Mouse (Mus musculus) kidney, adult 18-20 months (tissue): ENCODE data around the gene Sdsl.

Experiments used
- DNase-seq: peaks from one replicate; pipeline ENCODE4 v3.0.0; 2021

Gene Sdsl

DNA sequence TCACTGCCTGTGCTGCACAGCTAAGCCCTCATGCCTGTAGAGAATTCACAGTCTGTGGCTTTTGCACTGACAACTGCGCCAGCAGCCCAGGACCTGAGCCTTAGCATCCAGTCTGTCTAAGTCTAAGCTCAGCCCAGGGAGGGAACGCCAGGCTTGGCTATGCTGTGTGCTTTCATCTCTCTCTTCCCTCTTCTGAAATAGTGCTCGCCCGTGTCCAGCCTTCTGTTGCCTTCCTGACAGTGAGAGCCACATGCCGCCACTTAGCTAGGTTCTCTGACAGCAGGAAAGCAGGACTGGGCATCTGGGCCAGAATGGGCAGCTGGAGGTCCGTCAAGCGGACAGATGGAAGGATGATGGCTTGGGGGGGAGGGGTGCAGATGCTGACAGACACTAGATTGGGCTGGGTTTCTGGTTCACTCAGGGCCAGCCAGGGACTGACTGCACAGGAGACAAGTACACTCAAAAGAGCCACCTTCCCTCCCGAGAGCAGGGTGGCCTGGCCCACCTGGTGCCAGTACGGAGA, 21.3 kb upstream of the Sdsl start:
- no peak for DNase-seq

GRCm38 (mm10) chr5:120493440-120493839, 20.8 kb upstream of the Sdsl start:
- DNase-seq = no peak

GRCm38 (mm10) chr5:120492437-120492836, 19.8 kb upstream of the Sdsl start:
- peak; percentile 29 for DNase-seq

GRCm38 (mm10) chr5:120490679-120491192, 18.1 kb upstream of the Sdsl start:
- DNase-seq = peak; percentile 70

DNA sequence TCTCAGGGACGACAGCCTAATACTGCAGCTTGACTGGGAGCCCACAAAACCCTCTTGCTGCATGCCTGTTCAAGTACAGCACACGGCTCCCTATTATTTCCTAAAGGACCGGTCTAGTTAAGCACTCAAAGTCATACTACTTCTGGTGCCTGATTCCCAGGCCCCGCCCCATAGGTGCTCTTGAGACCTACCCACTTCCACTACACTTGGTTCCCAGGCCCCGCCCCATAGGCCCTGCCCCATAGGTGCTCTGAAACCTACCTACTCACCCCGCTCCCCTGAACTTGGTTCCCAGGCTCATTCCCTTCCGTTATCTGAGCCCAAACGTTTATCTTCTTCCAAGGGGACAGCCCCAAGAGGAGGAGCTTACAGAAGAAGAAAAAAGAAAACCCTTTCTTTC, 15.2 kb upstream of the Sdsl start:
- no peak for DNase-seq

- no peak for DNase-seq
These were observed 10.8 kb upstream of the Sdsl start for GRCm38 (mm10) chr5:120483399-120483798.

- DNase-seq = no peak
These were observed 8.6 kb upstream of the Sdsl start for GRCm38 (mm10) chr5:120481205-120481604.

DNA sequence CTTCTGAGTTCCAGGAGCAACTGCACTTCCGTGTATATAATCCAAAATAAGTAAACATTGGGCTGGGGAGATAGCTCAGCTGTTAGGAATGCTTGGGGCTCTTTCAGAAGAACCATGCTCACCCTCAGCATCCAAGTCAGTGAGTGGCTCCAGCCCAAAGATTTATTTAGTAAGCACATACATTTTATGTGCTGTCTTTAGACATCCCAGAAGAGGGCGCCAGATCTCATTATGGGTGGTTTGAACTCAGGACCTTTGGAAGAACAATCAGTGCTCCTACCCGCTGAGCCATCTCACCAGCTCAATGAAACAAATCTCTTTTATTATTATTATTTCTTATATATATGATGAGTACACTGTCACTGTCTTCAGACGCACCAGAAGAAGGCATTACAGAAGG, 6.9 kb upstream of the Sdsl start:
- no peak for DNase-seq

GRCm38 (mm10) chr5:120477993-120478392, 5.4 kb upstream of the Sdsl start:
- DNase-seq = no peak

DNA sequence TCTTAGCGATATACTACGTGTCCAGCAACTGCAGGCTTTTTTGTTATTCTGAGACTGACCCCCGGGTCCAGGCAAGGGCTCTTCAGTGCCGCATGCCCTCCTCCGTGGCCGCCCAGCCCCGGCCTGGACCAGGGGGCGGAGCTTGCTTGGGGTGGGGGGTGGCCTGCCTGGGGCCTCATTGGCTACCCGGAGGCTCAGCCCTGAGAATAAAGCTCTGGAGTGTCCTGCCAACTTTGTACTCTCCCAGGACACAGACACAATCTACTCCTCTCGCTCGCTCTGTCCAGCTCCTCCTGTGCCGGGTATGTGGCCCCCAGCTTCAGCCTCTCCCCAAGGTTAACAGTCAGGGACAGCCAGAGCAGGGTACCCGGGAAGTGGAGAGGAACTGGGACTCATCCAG, 3.7 kb upstream of the Sdsl start, which contains the start of gene Sds:
Sds (plus strand) TSS at position 231 of the 400 bp plus-strand sequence.
- DNase-seq = no peak

- DNase-seq = no peak
These were observed 3.3 kb upstream of the Sdsl start for GRCm38 (mm10) chr5:120475861-120476260.

DNA sequence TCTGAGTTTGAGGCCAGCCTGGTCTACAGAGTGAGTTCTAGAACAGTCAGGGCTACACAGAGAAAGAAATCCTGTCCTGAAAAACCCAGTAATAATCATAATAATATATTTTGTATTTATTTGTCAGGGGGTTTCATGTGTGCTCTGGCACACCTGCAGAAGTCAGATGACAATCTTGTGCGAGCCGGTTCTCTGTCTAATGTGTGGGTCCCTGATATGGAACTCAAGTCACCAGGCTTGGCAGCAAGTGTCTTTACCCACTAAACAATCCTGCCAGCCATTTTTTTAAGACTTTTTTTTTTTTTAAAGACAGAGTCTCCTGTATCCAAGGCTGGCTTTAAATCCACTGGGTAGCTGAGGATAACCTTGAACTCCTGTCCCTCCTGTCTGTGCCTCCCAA, 751 bp upstream of the Sdsl start:
- DNase-seq = no peak

DNA sequence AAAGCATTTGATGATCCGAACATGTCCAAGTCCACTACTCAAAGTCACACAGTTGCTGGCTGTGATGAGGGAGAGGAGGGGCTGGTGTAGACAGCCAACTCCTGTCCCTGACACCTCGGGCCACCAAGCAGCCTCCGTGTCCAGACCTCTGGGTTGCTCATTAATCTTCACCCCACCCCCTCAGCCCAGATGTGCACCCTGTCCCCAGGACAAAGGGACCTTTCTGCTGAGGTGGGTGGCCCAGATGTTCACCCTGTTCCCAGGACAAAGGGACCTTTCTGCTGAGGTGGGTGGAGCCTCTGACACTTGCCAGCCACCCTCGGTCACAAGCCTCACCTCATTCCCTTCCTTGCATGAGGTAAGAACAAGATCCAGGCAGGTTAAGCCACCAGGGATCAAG, 1.1 kb downstream of the Sdsl start:
- peak; percentile 22 for DNase-seq

DNA sequence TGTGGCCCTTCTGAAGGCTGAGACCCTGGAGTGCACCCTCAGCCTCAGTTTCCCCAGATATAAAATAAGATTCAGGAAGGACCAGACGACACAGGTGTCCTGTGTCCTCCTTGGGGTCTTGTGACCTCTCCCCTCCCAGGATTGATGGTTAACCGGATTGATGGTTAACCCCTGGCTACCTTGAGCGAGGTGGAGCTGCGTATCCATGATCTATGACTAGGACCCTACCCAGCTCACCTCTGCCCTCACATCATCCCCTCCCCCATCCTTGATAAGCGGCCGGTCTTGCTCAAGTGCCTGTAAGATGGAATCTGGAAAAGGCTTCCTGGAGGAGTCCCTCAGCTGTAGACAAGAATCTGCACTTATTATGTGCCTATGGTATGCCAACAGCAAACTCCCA, 3.8 kb downstream of the Sdsl start:
- no peak for DNase-seq

GRCm38 (mm10) chr5:120468336-120468735, 4.3 kb downstream of the Sdsl start:
- no peak for DNase-seq

DNA sequence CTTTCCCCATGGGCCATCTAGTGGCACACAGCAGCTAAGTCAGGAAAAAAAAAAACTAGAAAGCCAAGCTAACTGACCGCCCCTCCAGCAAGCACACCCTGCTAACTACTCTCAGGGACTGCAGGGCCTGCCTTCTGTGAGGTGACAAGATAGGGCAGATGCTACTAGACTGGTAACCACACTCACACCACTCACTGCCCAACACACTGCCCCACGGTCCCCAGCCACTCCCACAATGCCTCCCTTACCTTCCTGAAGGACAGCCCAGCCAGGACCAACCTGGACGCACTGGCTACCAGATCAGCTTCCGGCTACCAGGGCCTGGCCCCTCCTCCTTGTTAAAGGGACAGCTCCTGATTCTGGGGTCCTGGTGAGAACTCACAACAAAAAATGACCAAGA, 5.6 kb downstream of the Sdsl start:
- peak; percentile 55 for DNase-seq

DNA sequence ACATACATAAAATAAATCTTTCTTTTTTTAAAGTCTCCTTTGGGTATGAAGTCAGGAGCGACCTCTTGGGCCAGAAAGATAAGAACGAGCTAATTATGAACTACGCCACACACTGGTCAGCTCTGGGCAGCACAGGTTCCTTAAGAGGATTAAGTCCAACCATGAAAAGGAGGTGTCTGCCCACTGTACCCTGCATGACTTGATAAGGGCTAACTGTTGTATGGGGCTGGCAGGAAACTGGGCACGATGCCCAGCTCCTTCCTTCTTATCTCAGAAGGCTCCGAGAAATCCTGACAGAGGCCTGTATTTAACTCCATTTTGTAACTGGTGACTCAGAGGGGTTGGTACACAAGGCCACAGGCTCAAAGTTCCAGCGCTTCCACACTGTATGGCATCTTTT, 6.8 kb downstream of the Sdsl start:
- no peak for DNase-seq

DNA sequence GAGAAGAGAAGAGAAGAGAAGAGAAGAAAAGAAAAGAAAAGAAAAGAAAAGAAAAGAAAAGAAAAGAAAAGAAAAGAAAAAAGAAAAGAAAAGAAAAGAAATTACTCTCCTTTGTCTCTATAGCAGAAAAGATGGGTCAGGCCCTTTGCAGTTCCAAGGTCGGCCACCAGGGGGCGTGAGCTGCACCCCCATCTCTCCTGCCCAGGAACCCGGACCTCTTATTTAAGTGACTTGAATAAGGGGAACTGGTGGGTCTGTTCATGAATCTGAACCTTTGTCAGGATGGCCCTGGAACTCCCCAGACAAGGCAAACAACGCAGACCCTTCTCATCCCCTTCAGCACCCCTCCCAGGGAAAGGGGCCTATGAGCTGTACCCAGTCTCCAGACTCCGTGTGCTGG, 7.5 kb downstream of the Sdsl start:
- DNase-seq = peak; percentile 56

- DNase-seq = no peak
These were observed 8.3 kb downstream of the Sdsl start for GRCm38 (mm10) chr5:120464321-120464720.

GRCm38 (mm10) chr5:120461902-120462301, 10.7 kb downstream of the Sdsl start:
- DNase-seq = no peak

DNA sequence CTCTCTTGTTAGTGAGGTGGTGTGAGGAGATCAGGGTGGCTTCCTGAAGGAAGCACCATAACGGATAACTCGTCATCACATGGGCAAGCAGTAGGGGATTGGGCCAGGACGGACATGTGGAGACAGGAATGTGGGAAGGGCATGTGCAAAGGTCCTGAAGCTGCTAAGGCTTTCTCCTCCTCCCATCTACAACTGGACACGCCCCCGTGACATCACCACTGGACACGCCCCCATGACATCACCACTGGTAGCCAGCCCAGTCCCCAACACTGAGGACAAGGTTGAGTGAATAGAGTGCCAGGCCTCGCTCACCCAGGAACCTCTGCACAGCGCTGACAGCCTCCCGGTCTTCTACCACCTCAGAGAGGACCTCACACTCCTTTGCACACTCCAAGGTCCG, 13.5 kb downstream of the Sdsl start:
- no peak for DNase-seq

- peak; percentile 62 for DNase-seq
These were observed 15.0 kb downstream of the Sdsl start for GRCm38 (mm10) chr5:120457628-120458027.

DNA sequence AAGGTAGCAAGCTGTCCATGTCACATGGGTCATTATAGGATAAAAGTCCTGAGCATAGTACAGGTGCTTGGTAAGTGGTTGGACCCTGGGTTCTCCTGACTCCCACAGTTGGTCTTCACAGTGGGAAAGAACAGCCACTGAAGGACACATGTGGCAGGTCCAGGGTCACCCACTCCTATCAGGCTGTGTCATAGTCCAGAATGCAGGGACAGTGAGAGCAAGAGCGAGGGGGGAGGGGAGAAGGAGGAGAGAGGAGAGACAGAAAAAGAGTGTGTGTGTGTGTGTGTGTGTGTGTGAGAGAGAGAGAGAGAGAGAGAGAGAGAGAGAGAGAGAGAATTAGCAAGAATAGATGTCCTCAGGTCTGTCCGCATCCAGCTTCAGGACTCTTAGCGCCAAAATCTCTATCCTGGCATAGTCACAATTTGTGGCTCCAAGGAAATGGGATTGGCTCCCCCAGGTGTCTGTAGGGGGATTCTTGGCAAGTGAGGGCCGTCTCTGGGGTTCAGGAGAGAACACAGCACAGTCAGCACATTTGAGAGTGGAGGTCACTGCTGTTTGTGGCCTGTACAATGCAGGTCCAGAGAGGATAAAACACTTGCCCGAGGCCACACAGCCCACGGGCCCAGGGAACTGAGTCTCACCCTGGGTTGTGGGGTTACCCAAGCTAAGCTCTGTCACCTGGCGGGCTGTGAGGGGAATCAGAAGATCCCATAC, 15.6 kb downstream of the Sdsl start:
- no peak for DNase-seq

- no peak for DNase-seq
These were observed 16.4 kb downstream of the Sdsl start for GRCm38 (mm10) chr5:120456253-120456652.
